Mouse (Mus musculus) lung, postnatal 0 days (tissue): ENCODE results near the gene Nudcd3. TPM values are rescaled to one million over a fixed set of nuclear protein-coding genes. Genes with fewer than 3 reads are reported as not detected.

ENCODE experiments used
- ATAC-seq: fragments of 200-750 bp; cut with Nextera tagmentation; 2 replicates; pipeline ENCODE4 v1.8.0; 2017; ENCODE audit warnings: moderate library complexity
- DNase-seq: peaks from one replicate; pipeline ENCODE4 v3.0.0-alpha.2; 2016; ENCODE audit warnings: low spot score
- H3K27ac ChIP-seq: fragments of 300-500 bp; sonication (generic); 2 replicates; pipeline ENCODE4 v1.5.1; 2014; ENCODE audit warnings: antibody characterized with exemption, mild to moderate bottlenecking, low read length, mixed read lengths
- H3K27me3 ChIP-seq: fragments of 300-500 bp; sonication (generic); replicated peaks from 2 replicates; pipeline ENCODE4 v1.6.1; 2014; ENCODE audit warnings: low read length, mixed read lengths; ENCODE audit not compliant: insufficient read depth
- H3K36me3 ChIP-seq: fragments of 300-500 bp; sonication (generic); 2 replicates; pipeline ENCODE4 v1.6.1; 2014; ENCODE audit warnings: low read length, mixed read lengths; ENCODE audit not compliant: insufficient read depth
- H3K4me1 ChIP-seq: fragments of 300-500 bp; sonication (generic); 2 replicates; pipeline ENCODE4 v1.6.1; 2014; ENCODE audit warnings: antibody characterized with exemption, low read depth, low read length, mixed read lengths; ENCODE audit not compliant: insufficient read depth
- H3K4me2 ChIP-seq: fragments of 300-500 bp; sonication (generic); replicated peaks from 2 replicates; pipeline ENCODE4 v1.6.1; 2014; ENCODE audit warnings: low read depth, mild to moderate bottlenecking, low read length, moderate library complexity, mixed read lengths
- H3K4me3 ChIP-seq: fragments of 300-500 bp; sonication (generic); 2 replicates; pipeline ENCODE4 v1.5.1; 2014; ENCODE audit warnings: low read depth, low read length
- H3K9ac ChIP-seq: fragments of 300-500 bp; sonication (generic); replicated peaks from 2 replicates; pipeline ENCODE4 v1.6.1; 2014; ENCODE audit warnings: low read depth, mild to moderate bottlenecking
- H3K9me3 ChIP-seq: fragments of 300-500 bp; sonication (generic); 2 replicates; pipeline ENCODE4 v1.6.1; 2016; ENCODE audit warnings: low read length, mixed read lengths
- CTCF ChIP-seq: IDR thresholded peaks from 2 replicates; pipeline ENCODE4 v1.5.1; 2016; ENCODE audit warnings: antibody characterized with exemption, mild to moderate bottlenecking
- EP300 ChIP-seq: IDR thresholded peaks from 2 replicates; pipeline ENCODE4 v1.6.1; 2016; ENCODE audit warnings: antibody characterized with exemption, mild to moderate bottlenecking, control low read depth
- WGBS: fragments of 180-500 bp; shearing (Covaris S2); extraction: QIAGEN DNeasy Blood & Tissue Kit; methylation state at CpG from one replicate; pipeline ENCODE4 v1.1.7; 2014; 5-methylcytosine and 5-hydroxymethylcytosine counted together
- polyA plus RNA-seq: library from polyadenylated mRNA; unstranded; fragments of >200 nt; fragmentation: Nextera tagmentation; extraction: Ambion mirVana; gene quantifications from 2 replicates; pipeline ENCODE4 v1.2.1, GENCODE M21; 2015

The Nudcd3 gene
- polyA plus RNA-seq, 1 experiment from 2014 or later: 26.8 TPM

DNA sequence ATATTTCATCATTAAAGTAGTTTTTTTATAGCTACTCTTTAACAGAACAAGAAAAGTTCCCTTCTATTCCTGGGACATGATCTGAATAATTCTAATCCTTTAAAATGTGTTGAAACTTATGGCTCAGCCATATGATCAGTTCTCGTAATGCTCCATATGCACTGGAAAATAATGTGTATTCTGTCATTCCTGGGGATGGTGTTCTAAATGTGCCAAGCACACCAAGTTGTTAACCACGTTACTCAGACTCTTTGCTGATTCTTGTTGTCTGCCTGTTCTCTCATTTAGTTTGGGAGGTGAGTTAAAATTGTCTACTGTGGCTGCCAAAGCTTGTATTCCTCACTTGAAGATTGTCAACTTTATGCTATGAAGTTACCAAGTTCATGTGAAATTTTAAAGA lies 121.5 kb downstream of the Nudcd3 start:
- Histone ChIP-seq H3K4me1 (no peaks in the 10 kb centered on the region), H3K9me3 (no peaks in the 10 kb centered on the region), H3K9ac (no peak overlapping the region), H3K4me3 (no peak overlapping the region), H3K4me2 (no peak overlapping the region), H3K36me3 (no peaks in the 10 kb centered on the region), H3K27me3 (no peaks in the 10 kb centered on the region), H3K27ac (no peak overlapping the region)
- no peak for ATAC-seq
- 87% methylated on average over 2 of the region's 2 CpGs for WGBS
- TF ChIP-seq CTCF: no peak
- no peak for DNase-seq

DNA sequence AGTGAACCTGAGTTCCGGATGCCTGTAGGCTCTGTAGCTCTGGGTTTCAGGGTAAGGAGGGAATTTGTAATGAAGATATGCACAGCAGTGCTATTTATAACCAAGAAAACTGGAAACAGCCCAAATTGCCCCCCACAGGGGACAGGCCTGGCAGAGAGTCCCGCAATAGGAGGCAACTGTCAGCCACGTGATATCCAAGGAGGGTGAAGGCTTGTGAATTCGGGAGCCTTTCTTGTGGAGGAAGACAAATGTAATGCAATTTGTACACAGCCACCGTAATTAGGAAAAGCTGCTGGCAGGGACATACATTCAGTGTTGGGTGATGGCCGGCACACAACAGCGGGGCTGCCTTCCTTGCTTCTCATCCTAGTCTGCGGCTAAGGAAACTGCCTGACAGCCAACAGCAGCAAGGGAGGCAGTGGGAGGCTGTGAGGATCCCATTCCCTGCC lies 124.6 kb downstream of the Nudcd3 start:
- H3K4me1 ChIP-seq: no peaks in the 10 kb centered on the region
- H3K36me3 ChIP-seq: no peaks in the 10 kb centered on the region
- H3K9me3 ChIP-seq: no peaks in the 10 kb centered on the region
- TF ChIP-seq CTCF (no peak), EP300 (no peak)
- ATAC-seq (no peak), DNase-seq (no peak)
- 61% methylated on average over 8 of the region's 8 CpGs for WGBS
- no peak overlapping the region for H3K9ac ChIP-seq
- H3K27me3 ChIP-seq: no peaks in the 10 kb centered on the region
- no peak overlapping the region for H3K4me3 ChIP-seq
- no peak overlapping the region for H3K27ac ChIP-seq
- H3K4me2 ChIP-seq: no peak overlapping the region

DNA sequence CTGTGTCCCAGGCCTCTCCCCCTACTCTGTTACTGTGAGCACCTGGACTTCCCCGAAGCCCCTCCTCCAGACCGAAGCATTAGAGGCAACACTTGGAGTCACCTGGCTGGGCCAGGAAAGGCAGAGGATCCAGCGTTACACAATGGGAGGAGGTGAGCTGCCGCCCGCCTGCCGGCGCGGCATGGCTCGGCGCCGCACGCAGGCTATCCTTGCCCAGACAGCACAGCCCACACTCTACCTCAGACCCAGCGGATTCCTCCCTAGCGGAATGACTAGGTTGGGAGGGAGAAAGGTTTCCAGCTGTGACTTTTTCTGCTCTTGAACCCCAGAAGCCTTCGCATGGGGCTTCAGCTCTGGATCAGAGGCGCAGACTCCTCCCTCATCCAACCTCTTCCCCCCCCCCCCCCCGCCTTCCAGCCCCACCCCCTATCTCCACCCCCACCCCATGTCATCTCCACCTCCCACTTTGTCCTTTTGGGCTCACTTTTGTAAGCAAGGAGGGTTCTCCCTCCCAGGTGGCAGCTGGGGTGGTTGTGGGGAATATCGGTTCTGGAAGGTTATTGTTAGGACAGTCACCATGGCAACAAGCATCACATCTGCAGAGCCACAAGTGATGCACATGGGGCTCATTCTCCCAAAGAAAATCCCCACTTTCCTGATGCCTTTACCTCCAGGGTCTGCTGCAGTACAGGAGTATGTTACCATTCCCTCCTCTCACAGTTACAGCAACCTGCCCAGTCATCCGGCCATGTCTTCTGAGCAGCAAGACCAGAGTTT lies 131.8 kb downstream of the Nudcd3 start:
- Histone ChIP-seq H3K9ac (no peak overlapping the region), H3K36me3 (no peaks in the 10 kb centered on the region), H3K9me3 (no peaks in the 10 kb centered on the region), H3K4me3 (no peak overlapping the region), H3K27ac (no peak overlapping the region), H3K4me2 (no peak overlapping the region), H3K27me3 (peaks cover 40% of the 10 kb centered on the region), H3K4me1 (no peaks in the 10 kb centered on the region)
- TF ChIP-seq EP300: no peak
- TF ChIP-seq CTCF: no peak
- no peak for ATAC-seq
- 15% methylated on average over 17 of the region's 19 CpGs for WGBS
- DNase-seq: no peak

DNA sequence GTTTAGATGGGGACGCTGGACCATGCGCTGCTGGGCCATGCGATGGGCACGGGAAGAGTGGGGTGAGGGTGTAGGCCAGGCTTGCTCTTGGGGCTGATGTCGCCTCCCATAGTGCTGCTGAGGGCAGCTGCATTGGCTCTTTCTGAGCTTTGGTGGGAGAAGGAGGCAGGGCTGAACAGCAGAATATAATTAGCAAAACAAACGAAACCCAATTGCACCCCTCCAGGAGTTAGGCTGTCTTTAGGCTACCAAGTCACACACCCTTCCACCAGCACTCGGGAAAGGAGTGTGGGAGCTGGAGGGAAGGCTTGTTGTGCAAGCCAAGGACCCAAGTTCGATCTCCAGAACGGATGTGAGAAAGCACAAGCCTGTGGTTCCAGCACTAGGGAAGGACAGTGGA lies 133.1 kb downstream of the Nudcd3 start:
- Histone ChIP-seq H3K9ac (no peak overlapping the region), H3K27me3 (peaks cover 42% of the 10 kb centered on the region), H3K9me3 (no peaks in the 10 kb centered on the region), H3K4me3 (no peak overlapping the region), H3K4me1 (no peaks in the 10 kb centered on the region), H3K36me3 (no peaks in the 10 kb centered on the region), H3K27ac (no peak overlapping the region), H3K4me2 (no peak overlapping the region)
- TF ChIP-seq EP300 (no peak), CTCF (no peak)
- DNase-seq (no peak), ATAC-seq (no peak)
- WGBS: 44% methylated on average over 9 of the region's 9 CpGs

DNA sequence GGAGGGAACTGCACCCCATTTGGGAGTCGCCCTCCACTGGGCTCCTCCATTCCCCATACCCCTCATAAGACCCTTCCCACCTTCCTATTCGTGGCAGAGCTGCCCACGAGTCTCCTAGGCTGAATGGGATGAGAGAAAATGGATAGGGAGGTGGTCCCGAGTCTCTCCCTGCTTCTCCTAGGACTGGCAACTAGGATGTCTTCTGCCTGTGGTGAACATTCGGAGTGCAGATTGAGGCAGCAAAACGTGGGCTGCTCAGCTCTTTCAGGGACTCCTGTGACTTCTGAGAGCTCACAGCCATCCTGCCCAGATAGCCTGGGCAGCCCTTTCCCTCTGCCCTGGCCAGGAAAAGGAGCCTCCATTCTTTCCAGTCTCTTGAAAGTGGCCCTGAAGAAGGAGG lies 134.0 kb downstream of the Nudcd3 start, which contains the start of gene Camk2b:
TSS of gene Camk2b (minus strand) at position 187 of the 400 bp plus-strand sequence.
- H3K4me3 ChIP-seq: peak within 1 kb of the TSS; percentile 42
- H3K9ac ChIP-seq: no peak within 1 kb of the TSS
- peak within 1 kb of the TSS; percentile 65 for H3K4me2 ChIP-seq
- no peaks in the 10 kb centered on the region for H3K9me3 ChIP-seq
- ATAC-seq (no peak), DNase-seq (no peak)
- no peaks in the 10 kb centered on the region for H3K4me1 ChIP-seq
- WGBS: 21% methylated on average over 5 of the region's 6 CpGs
- H3K27me3 ChIP-seq: peaks cover 42% of the 10 kb centered on the region
- TF ChIP-seq EP300: no peak
- H3K27ac ChIP-seq: no peak within 1 kb of the TSS
- H3K36me3 ChIP-seq: no peaks in the 10 kb centered on the region

DNA sequence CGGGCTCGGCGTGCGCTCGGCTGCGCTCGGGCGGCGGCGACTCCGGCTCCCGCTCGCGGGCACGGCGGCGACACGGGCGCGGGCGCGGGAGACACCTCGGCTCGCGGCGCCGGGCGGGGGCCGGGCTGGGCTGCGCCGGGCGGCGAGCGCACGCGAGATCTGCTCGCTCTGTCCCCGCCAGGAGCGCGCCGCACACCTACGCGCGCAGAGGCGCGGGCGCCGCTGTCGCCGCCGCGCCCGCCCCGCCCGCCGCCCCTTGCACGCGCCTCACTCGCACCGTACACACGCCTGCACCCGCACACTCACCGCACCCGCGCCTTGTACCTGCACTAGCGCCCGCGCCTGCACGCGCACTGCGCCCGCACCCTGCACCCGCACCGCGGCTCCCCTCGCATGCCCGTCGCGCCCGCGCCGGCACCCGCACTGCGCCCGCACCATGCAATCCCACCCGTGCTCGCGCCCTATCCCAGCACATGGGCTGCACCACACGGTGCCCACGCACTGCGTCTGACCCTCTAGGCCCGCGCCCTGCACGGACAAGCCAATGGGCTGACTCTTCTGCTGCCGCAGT lies 134.6 kb downstream of the Nudcd3 start:
- Histone ChIP-seq H3K4me2 (peak overlapping the region; percentile 65), H3K9me3 (no peaks in the 10 kb centered on the region), H3K4me3 (peak overlapping the region; percentile 42), H3K9ac (no peak overlapping the region), H3K4me1 (no peaks in the 10 kb centered on the region), H3K27me3 (peaks cover 42% of the 10 kb centered on the region), H3K27ac (no peak overlapping the region), H3K36me3 (no peaks in the 10 kb centered on the region)
- ATAC-seq (peak; percentile 40; the same call in 1 of the 2 replicates), DNase-seq (no peak)
- TF ChIP-seq CTCF (no peak), EP300 (no peak)
- 3% methylated on average over 34 of the region's 95 CpGs for WGBS
